Mouse (Mus musculus) embryonic stem cell, embryonic (primary cell): ENCODE measurements at regions not wholly inside any gene's neighbourhood (a gene's known extent, or its start where the extent isn't known, plus 50 kb on each side); places are given as distances from the start of the nearest gene placed in this dataset.
"Not testable (repeated sequence)": the region's sequence is repeated elsewhere in the genome, so short reads cannot be mapped to it uniquely, and the experiment has no call there.

Experiments used
- CTCF ChIA-PET, 4 experiments: fragments of 300-600 bp in 2 of 4; fragments of 350-600 bp in 2 of 4; sonication (Branson Sonifier 250); formaldehyde crosslinking; loops; one replicate each; lab custom pipeline; 2022; ENCODE audit warnings: inconsistent platforms in 2 of 4; lab: Charles Lee
- POLR2A ChIA-PET, 4 experiments: fragments of 300-600 bp in 2 of 4; fragments of 350-600 bp in 2 of 4; sonication (Branson Sonifier 250); formaldehyde crosslinking; loops; one replicate each; lab custom pipeline; 2022; ENCODE audit warnings: antibody characterized with exemption in 4 of 4, inconsistent platforms in 1 of 4; lab: Charles Lee

- ChIA-PET POLR2A (no interaction called here), CTCF (no interaction called here)
Measured at GRCm38 (mm10) chr12:15594704-15595103, 222.0 kb downstream of the Trib2 start.

GRCm38 (mm10) chr12:15587864-15588263 lies 228.9 kb downstream of the Trib2 start:
- CTCF ChIA-PET, POLR2A ChIA-PET: not testable (repeated sequence)

GRCm38 (mm10) chr12:15586706-15587442 lies 229.8 kb downstream of the Trib2 start:
- CTCF ChIA-PET, result no interaction called here
- POLR2A ChIA-PET, result no interaction called here

GRCm38 (mm10) chr12:15585845-15586244 lies 230.9 kb downstream of the Trib2 start:
- ChIA-PET POLR2A (no interaction called here), CTCF (no interaction called here)

GRCm38 (mm10) chr12:15584721-15585120 lies 232.0 kb downstream of the Trib2 start:
- CTCF ChIA-PET, result no interaction called here
- POLR2A ChIA-PET, result no interaction called here

- ChIA-PET POLR2A (no interaction called here), CTCF (no interaction called here)
Measured at GRCm38 (mm10) chr12:15566785-15567109, 250.0 kb downstream of the Trib2 start.

DNA sequence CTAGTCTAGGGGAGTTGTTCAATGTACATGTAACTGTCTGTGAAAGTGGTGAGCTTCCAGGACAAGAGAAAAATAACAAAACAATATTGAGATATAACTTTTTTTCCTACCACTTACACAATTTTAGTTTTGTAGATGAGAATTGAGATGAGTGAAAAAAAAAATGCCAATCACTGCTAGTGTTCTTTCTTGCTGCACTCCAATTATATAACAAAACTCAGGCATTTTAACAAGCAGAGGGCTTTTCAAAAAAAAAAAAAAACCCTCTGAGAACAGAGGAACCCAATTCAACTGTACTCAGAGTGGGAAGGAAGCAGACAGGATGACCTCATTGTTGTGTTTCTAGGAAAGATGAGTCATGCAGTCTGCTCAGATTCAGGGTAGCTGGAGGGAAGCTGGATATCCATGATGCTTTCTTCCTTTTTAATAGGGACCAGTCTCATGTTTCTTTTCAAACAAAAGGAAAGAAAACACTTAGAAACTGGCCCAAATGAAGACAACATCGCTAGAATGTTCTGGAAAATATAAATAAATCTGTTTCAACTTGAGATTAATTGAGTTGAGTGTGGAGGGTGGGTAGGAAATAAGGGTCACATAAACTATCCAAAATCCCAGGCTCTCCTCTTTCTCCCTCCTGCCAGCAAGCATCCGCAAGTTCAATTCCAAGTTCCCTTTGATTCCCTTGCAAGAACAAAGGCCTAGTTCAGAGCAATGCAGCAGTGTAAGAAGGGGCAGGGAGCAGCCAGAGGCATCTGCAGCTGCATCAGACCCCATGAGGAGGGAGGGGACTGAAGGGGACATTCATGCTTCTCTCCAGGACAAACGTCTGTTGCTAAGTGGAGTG lies 250.6 kb downstream of the Trib2 start:
- ChIA-PET POLR2A (no interaction called here), CTCF (no interaction called here)

- ChIA-PET CTCF (no interaction called here), POLR2A (no interaction called here)
Measured at GRCm38 (mm10) chr12:15562826-15563225, 253.9 kb downstream of the Trib2 start.

DNA sequence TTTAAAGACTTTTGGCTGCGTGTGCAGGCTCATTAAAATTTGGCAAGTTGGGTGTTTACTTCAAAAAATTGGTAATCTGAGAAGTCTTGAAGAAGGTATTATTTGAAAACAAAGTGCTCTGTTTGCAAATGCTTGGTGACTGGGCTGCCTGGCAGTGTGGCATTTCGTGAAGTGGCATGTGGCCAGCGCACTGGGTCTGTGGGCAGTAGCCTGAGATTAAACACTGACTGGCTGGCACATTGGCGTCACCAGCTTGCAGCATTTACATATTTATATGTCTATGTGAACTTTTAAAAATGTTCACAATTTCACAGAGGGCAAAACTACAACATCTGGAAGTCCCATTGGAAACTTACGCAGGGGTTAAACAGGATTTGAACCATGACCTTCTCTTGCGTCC lies 261.3 kb downstream of the Trib2 start:
- POLR2A ChIA-PET, result no interaction called here
- CTCF ChIA-PET, result no interaction called here

GRCm38 (mm10) chr12:15553681-15554007 lies 263.1 kb downstream of the Trib2 start:
- ChIA-PET POLR2A (no interaction called here), CTCF (no interaction called here)

- POLR2A ChIA-PET, result no interaction called here
- CTCF ChIA-PET, result no interaction called here
Measured at GRCm38 (mm10) chr12:15552979-15553680, 263.6 kb downstream of the Trib2 start.

- ChIA-PET POLR2A (no interaction called here), CTCF (no interaction called here)
Measured at GRCm38 (mm10) chr12:15552210-15552609, 264.5 kb downstream of the Trib2 start.

DNA sequence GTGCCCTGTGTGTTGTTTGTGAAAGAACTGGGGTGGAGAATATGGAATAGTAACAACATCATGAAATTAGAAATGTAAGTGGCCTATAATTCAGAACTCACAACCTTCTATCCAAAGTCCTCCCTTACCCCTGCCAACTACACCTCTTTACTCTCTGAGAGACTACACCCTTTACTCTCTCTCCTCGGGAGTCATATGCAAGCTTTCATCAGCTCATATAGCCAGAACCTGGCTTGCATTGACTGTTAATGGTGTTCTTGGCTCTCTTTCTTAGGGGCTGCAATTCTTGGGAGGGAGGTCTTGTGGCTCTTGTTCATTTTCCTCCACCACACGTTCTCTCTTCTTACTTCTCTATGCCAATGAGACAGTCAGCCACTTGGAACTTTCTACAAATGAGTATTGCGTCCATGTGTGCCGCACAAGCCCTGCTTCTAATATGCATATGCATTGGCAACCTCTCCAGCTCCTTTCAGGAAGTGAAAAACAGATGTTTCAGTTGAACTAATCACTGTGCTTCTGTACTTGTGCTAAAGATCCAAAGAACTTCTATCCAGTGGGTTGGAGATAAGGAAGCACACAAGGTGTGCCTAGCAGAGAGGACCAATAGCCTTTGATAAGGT lies 265.3 kb downstream of the Trib2 start:
- ChIA-PET CTCF (no interaction called here), POLR2A (no interaction called here)

DNA sequence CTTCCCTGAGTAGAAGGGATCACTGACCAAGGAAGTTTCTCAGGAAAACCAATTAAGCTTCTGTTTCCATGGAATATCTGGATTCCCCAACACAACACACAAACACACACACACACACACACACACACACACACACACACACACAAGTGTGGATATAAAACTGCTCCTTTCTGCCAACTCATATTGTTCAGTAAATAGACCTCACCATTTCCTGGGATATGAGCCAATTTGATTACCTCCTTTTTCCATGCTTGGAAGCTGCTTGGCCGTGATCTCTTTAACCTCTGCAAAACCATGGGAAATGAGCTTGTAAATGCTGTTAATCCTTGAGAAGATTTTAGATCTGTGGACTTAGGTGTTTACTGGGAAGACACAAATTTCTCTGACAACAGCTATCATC lies 272.4 kb downstream of the Trib2 start:
- ChIA-PET POLR2A (no interaction called here), CTCF (interaction anchor here in 1 of 4 experiments (0.6 kb wide), 1 partner anchor 8 kb away, joined by 4 read pairs; no protein-coding TSS in a partner anchor)

- CTCF ChIA-PET, result no interaction called here
- POLR2A ChIA-PET, result no interaction called here
Measured at GRCm38 (mm10) chr12:15542486-15542885, 274.2 kb downstream of the Trib2 start.

DNA sequence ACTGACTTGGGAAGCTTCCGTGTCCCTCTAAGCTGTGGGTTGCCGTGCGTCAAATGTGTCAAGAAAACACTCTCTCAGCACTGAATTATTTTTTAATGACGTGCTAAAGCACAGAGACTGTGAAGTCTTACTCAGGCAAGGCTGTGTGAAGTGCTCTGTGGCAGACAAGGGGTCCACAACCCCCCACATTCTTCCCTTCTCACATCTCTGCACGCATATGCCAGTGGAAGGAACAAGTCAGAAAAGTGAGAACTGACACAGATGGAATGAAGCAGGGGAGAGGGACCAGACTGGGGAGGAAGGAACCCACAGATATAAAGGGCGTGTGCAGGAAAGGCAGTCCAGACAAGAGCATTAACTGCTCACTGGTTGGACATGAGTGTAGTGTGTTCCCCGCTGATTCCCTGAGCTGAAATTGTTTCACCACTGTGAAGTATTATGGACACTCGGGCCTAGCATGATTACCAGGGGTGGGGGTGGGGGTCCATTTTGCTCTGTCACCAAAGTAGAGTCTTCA lies 279.8 kb downstream of the Trib2 start:
- ChIA-PET CTCF (no interaction called here), POLR2A (no interaction called here)

DNA sequence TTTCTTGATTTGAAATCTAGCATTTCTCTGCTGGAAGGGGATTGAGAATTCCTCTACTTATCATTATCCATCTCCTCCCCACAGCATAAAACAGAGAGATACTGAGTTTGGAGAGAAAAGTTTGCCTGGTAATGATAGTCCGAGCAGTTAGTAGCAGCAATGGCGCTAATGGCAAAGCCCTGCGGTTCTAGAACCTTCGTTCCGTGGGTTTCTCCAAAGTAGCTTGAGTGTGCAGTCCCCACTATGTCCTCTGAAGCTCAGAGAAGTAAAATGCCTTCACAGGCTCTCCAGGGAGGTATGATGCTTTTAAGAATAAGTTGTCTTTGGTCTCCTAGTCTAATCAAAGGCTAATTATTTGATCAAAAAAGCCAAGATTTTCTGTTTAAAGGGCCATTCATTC lies 280.5 kb downstream of the Trib2 start:
- ChIA-PET POLR2A (interaction anchor here in 1 of 4 experiments (0.7 kb wide), 1 partner anchor 593 kb away, joined by 3 read pairs; no protein-coding TSS in a partner anchor), CTCF (interaction anchor here in 1 of 4 experiments (0.6 kb wide), 2 partner anchors 9 to 139 kb away, joined by 4 to 12 read pairs; no protein-coding TSS in a partner anchor)

GRCm38 (mm10) chr12:15535822-15536221 lies 280.9 kb downstream of the Trib2 start:
- POLR2A ChIA-PET, result interaction anchor here in 1 of 4 experiments (0.7 kb wide), 1 partner anchor 594 kb away, joined by 3 read pairs; no protein-coding TSS in a partner anchor
- CTCF ChIA-PET, result interaction anchor here in 1 of 4 experiments (0.6 kb wide), 2 partner anchors 9 to 139 kb away, joined by 4 to 12 read pairs; no protein-coding TSS in a partner anchor

- ChIA-PET POLR2A (no interaction called here), CTCF (interaction anchor here in 1 of 4 experiments (0.6 kb wide), 1 partner anchor 826 kb away, joined by 4 read pairs; no protein-coding TSS in a partner anchor)
Measured at GRCm38 (mm10) chr12:15520783-15521407, 295.8 kb downstream of the Trib2 start.
